Mouse (Mus musculus) frontal cortex, adult (tissue): ENCODE measurements at regions not wholly inside any gene's neighbourhood (a gene's known extent, or its start where the extent isn't known, plus 50 kb on each side); places are given as distances from the start of the nearest gene placed in this dataset.

ENCODE experiments used
- ATAC-seq: cut with Nextera tagmentation; 2 replicates; pipeline ENCODE4 v1.9.2; 2017; ENCODE audit warnings: mild to moderate bottlenecking, moderate library complexity, mixed read lengths; ENCODE audit not compliant: low TSS enrichment

DNA sequence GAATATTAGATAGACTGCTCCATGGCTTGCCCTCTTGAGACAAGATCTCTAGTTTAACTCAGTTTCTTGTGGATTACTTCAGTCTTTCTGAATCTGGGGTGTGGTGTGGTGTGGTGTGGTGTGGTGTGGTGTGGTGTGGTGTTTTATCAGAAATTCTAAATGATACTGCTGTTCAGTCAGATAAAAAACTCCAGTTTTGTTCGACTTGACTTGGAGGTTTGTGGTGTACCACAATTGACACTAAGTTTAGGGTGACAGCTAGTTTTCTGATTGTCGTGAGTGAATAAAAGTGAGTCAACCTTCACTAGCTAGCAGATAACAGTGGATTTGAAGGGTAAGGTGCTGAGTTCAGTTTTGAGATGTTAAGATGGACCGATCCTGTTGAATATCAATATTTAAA lies 89.5 kb upstream of the Cdkn2b start:
- ATAC-seq: no peak

DNA sequence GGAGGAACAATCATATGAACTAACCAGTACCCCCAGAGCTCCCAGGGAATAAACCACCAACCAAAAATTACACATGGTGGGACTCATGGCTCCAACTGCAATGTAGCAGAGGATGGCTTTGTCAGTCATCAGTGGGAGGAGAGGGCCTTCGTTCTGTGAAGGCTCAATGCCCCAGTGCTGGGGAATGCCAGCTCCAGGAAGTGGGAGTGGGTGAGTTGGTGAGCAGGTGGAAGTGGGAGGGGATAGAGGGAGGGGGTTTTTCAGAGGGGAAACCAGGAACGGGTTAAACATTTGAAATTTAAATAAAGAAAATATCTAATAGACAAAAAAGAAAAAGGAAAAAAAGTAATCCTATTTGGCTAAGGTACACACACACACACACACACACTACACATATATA lies 88.4 kb upstream of the Cdkn2b start:
- ATAC-seq: no peak

DNA sequence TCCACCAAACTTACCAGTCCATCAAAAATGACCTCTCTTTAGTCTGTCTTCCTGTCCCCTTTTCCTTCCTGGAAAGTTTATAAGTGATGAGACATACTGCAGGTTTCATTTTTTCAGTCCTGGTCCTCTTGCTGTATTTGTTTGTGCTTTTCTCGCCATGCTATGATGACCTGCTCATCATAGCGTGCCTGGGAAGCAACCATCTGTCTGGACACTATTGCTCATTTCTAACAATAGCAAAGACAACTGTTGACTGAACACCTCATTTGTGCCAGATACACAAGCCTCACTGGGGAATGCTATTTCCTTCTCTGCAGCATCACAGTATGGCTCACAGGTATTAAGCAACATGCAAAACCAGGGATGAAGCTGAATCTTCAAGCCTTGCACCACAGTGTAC lies 85.2 kb upstream of the Cdkn2b start:
- ATAC-seq: no peak

DNA sequence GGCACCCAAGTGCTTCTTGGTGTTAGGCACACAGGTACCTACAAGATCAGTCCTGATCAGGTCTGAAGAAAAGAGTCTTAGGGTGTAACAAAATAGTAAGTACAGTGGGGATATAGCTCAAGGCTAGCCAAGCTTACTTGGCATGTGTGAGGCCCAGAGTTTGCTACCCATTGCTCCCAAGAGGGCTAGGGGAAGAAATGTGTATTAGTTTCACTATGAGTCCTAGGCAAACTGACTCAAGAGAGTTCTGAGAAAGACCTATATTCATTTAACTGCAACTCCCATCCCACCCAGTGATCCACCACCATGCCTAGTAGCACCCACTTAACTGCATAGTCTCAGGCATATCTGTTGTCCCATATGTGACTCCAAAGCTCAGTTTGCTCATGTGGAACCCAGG lies 84.5 kb upstream of the Cdkn2b start:
- no peak for ATAC-seq

DNA sequence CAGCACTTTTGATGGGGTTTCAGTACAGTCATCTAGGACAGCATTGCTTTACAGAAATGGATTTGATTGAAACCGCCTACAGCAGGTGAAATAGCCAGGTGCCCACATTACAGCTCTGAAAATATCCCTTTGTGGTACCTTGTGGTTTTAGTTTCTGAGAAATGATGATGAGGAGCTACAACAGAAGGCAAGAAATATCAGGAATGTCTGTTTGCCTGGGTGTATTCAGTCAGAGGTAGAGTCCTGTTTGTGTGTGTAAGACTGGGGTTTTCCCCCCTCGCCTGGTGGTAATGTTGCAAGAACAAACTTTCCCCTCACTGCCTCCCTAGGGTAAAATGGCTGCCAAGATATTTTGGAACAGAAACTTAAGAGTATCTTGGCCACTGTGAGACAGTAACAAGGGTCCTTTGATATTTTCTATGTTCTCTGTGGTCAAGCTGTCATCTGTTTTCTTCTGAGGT lies 82.4 kb upstream of the Cdkn2b start:
- no peak for ATAC-seq

DNA sequence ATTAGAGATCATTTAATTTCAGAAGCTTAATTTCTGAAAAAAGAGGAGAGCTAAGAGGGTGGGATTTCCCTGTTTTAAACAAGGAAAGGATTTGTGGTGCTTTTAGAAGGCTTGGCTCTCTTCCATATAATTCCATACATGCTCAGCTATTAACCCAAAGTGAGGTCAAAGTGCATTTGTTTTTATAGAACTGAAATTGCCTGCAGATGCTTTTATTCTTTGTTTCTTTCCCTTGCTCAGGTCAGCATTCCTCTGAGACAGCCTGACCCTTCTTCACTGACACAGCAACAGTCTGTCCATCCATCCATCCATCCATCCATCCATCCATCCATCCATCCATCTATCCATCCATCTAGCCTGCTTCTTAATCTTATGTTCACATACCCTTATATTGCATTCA lies 82.0 kb upstream of the Cdkn2b start:
- no peak for ATAC-seq

DNA sequence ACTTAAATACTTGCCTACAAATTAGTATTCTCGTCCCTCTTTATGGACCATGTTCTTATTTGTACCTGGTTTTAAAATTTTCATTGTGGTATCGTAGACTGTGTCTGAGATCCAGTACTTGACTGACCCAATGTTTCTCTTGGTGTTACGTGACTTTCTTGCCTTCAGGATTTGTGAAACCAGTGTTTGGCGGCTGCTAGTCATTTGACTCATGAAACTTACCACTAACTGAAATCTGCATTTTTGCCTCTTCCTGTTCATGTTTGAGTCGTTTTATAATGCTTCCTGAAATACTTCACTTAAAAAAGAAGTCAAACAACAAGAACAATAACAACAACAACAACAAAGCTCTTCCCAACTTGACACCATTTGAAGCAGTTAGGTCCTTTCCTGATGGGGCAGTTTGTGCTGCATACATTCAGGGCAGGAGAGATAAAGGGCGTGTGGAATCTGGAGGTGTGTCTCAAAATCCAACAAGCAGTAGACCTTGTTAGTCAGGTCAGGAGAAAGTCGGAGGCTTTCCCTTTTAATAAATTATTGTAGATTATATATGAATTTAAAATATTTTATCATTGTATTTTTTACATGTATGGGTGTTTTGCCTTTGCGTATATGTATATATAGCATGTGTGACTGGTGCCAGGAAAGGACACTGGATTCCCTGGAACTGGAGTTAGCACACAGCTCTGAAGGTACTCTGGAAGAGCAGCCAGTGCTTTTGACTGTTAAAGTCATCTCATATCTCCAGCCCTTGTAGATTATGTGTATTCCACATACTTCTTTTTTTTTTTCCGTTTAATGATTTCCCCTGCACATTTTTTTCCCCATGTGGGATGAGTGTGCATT lies 80.8 kb upstream of the Cdkn2b start:
- no peak for ATAC-seq

DNA sequence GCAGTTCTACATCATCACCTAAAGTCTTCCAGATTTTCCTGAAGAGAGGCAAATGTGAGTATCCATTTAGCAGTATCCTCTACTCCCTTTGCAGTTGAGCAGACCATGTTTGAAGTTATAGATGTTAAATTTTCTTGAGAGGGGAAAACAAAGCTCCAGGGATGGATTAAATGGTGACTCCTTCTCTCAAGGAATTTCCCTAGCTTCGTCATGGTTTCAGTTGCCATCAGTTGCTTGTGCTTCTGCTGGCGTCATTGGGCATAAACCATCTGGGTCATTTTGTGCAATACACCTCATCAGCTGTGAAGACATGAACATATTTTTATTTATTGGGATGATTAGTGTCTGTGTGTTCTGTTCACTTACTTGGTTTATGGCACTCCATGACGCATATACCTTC lies 72.7 kb upstream of the Cdkn2b start:
- ATAC-seq: no peak

DNA sequence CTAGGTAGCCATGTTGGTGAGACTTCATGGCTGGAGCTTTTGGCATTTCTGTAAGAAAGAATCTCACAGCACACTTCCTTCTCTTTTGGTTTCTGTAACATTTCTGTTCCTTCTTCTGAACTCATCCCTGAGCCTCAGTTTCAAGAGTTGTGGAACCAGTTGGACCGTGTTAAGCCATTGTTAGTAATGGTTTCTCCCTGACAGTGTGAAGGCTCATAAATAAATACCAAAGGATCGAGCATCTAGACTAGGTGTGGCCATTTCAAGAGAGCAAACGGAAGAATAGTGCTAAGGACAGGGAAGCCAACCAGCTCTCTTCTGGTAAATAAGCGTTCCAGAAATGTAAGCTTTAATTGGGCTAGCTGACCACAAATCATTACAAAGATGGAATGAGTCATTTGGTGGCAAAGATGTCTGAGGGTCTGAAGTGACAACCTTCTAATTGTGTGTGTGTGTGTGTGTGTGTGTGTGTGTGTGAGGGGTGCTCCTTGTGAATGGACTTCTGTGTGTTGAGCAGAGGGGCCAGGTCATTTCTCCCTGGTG lies 71.7 kb upstream of the Cdkn2b start:
- ATAC-seq: no peak

DNA sequence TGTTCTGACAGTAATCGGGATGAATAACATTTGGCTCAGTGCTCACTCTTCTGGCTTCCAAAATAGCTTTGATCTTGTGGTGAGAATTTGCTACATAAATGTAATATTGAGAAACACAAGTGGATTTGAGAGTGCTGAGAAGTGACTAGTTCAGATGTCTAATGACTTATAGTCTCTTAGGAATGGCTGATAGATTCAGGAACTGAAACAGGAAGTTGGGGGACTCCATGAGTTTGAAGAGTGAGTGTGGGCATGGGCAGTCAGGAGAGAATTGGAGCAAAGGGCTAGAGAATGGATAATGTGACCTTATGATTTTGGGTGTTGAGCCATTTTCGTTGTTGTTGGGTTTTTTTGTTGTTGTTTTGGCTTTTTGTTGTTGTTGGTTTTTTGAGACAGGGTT lies 70.9 kb upstream of the Cdkn2b start:
- no peak for ATAC-seq

DNA sequence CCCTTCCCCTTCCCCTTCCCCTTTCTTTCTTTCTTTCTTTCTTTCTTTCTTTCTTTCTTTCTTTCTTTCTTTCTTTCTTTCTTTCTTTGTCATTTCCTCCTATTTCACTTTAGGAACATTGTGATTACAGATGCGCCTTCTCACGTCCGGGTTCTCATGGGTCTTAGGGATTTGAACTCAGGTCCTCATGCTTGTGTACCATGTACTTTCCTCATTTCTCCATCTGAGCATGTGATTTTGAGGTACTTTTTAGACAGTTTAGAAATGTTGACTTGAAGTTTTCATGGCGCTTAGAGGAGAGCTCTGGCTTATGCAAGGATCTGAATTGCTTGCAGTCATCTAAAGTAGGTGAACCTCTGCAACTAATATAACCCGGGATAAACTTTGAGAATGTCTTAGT lies 70.2 kb upstream of the Cdkn2b start:
- no peak for ATAC-seq

DNA sequence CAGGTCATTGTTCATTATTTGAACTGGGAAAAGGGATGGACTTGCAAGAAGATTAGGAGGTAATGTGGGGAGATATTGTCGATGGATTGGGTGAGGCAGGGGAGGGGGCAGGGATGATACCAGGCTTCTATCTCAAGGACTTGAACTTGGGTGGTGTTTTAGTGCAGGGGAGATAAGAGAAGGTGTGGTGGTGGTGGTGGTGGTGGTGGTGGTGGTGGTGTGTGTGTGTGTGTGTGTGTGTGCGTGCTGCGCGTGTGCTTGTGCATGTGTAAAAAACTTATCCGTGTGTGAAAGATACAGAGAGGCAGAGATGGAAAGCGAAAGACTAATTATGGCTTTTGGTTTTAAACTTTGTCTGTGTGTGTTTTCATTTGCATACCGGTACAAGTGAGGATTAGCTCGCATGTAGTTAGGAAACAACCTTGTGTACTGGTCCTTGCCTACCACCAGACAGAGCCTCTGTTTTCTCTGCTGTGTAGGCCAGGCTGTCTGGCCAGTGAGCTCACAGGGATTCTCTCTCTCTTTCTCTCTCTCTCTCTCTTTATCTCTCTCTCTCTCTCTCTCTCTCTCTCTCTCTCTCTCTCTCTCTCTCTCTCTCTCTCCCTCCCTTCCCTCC lies 69.6 kb upstream of the Cdkn2b start:
- ATAC-seq: no peak

DNA sequence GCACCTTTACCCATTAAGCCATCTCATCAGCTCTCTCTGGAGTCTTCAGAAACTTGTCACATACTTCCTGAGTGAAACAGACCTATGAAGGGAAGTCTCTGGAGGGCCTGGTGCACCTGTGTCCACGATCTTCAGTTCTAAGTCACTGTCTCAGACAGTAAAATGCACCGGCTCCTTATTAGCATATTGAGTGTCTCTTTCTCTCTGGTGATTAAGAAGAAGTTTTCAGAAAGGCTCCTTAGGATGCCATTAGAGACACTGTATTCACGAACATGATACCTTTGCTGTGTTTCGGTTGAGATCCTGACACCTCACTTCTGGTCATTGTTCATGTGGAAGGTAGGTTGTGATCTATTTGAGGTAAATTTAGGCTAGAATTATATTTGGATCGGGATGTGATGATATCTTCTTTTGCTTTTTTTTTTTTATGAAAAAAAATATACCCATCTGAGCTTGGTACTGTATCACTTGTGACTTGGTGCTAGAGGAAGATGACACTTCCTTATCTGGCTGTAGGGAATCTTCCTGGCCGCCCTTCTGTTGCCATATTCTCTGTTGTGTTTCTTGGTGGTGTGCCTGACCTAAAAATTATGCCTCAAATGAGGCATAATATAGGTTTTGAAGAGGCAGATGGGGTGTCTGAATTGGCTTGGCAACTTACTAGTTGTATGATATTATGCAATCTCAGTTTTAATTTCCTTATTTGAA lies 68.9 kb upstream of the Cdkn2b start:
- ATAC-seq: no peak

DNA sequence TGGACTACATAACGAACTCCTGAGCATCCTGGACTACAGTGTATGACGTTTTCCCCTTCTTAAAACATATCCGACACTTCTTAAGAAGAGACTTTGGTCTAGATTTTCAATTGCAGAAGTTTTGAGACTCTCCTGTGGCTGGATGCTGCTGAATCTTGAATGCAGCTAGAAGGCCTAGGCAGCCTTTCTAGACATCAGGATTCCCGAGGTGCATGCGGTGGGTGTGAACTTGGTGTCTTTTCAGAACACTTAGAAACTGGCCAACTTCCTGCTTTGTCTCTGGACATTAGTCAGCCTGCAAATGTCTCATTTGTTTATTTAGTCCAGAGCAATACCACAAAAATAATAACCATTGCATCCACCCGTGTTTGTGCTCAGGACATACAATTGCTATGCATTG lies 61.8 kb upstream of the Cdkn2b start:
- no peak for ATAC-seq

DNA sequence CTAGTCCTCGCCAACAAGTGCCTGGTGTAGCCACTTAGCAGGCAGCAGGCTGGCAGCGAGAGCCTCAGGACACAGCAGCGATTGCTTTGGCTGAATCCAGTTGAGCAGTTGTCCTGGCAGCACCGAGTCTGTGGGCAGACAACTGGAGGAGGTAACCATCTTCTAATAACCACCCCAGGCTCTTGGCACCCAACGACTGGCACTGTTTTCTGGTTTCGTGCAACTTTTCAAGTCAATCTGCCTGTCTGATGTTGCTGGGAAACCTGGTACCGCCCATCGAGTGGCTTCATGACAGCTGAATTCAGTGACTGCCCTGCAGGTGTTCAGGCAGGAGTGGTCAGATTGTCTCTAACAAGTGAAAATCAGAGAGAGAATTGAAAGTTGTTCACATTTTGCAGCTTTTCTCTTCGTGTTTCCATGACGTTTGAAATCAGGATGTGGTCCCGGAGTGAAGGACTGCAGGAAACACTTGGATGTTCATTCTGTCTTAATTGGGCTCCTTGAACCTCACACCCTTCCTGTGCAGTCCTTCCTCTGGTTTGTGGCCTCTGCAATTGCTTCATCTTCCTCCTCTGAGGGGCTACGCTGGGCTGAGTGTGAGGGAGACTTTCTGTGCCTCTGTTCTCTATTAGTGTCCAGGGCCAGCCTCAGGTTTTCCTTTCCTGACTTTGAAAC lies 58.1 kb upstream of the Cdkn2b start:
- ATAC-seq: no peak

DNA sequence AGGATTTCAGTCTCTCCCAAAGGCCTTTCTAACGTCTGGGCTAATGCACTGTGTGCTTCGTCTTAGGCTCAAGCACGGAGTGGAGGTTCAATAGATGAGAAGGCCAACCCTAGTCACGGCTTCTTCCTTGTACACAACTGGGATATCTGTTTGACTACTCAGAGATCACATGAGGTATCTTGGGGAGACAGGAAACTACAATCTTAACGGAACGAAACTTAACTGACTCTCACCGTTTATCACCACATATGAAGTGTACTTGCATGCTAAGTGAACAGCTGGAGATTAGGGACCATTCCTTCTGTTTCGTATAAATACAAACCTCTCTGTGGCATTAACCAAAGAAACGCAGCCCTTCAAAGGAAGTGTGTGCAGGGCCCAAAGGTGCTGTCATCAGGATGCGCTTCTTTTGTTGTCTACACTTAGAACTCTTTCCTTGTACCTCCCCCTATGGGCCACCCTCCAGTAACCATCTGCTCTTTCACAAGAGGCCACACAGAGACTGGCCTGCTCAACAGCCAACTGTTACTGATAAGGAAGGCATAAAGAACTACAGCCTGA lies 55.8 kb upstream of the Cdkn2b start:
- no peak for ATAC-seq

DNA sequence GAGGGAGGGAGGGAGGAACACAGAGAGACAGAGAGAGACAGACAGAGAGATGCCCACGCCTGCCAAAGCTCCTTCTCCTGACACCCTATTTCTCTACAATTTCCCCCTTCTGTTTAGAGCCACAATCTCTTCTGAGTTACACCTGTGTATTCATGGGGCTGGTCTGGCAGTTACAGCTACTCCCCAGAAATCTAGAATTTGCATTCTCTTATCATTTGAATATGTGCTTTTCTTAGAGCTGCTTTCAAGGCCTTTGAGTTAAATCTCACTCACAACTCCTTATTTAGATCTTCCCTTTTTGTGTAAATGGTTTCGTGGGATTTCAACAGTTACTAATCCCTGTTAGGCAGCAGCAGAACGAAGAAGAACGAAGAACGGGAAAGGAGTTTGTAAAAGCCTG lies 55.0 kb upstream of the Cdkn2b start:
- no peak for ATAC-seq

DNA sequence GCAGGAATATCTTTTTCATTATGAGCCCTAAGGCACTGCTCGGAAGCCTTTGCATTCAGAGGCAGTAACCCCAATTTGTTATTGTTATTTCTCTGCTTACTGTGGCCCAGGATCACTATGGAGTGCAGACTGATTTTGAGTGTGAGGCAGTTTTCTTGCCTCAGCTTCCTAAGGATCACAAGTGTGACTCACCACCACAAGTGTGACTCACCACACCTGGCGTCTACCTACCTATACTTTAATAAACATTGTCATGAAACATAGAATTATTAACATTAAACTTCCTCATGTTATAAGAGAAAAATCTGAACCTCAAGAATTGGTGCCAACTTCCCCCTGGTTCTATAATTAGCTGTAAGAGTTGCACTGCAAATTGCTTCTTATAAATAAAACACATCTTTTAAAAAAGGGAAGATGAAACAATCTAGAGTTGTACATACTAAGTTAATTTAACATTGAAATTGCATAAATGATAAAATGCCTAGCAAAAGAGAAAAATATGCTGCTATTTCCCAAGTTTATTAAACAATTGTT lies 52.4 kb upstream of the Cdkn2b start:
- ATAC-seq: no peak

DNA sequence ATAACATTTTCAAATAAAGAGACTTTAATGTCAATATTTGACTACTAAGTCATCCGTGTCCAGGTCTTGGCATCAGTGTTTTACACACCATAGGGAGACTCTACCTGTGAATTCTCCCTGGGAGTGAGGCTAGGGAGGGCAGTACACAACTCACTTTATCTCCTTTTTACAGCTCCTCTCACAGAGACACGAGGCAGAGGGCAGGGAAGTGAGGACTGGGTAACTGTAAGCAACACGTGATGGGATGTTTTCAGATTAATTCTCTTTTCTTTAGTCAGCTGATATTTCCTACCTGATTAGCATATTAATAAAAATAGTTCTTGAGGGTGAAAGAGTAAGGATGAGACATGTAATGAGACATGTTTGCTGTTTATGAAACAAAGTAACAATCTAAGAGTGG lies 51.8 kb upstream of the Cdkn2b start:
- ATAC-seq: no peak

DNA sequence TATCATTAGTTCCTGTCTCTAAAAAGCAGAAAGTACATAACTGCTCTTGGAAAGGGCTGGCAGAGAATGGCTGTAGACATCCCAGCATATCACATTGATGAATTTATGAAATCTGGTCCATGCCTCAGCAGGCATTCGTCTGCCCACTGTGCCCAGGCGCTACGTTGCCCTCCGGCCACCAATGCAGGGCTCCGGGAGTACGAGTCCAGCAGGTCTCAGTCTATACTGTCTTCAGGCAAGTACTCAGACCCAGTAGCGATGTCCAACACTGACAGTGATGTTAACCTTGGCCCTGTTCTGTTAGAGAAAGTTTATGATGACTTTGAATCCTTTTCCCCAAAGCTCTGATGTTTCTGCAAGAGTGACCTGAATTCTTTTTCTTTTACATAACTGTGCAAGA lies 50.5 kb upstream of the Cdkn2b start:
- ATAC-seq: no peak
